Mouse (Mus musculus) MEL (cell line): ENCODE measurements around the gene Ebf4. TPM values are rescaled to one million over a fixed set of nuclear protein-coding genes. Genes with fewer than 3 reads are reported as not detected.
A peak's percentile ranks its signal among the peaks of the same experiment; 100 is the strongest.

Experiments used
- DNase-seq: peaks from one replicate; pipeline ENCODE4 v3.0.0; 2011; ENCODE audit warnings: low read depth, low spot score
- H3K27ac ChIP-seq: 2 replicates; pipeline ENCODE4 v1.5.1; 2012; ENCODE audit warnings: low read depth, mild to moderate bottlenecking, control low read depth, low read length, moderate library complexity; ENCODE audit not compliant: control insufficient read depth
- H3K27me3 ChIP-seq, 2 experiments: fragments of 150-350 bp in 1 of 2; sonication (generic) in 1 of 2; 2 replicates each; pipeline ENCODE4 v1.6.1; 2012; ENCODE audit warnings: low read length in 2 of 2, mild to moderate bottlenecking in 2 of 2, improper control_type of control experiment in 1 of 2, moderate library complexity in 1 of 2; ENCODE audit not compliant: insufficient read depth in 2 of 2, control insufficient read depth in 1 of 2
- H3K36me3 ChIP-seq, 2 experiments: 2 replicates each; pipeline ENCODE4 v1.6.1; 2012 to 2014; ENCODE audit warnings: low read length in 2 of 2, improper control_type of control experiment in 1 of 2, inconsistent platforms in 1 of 2, mild to moderate bottlenecking in 1 of 2; ENCODE audit not compliant: insufficient read depth in 2 of 2, control insufficient read depth in 1 of 2
- H3K4me1 ChIP-seq, 2 experiments: fragments of 150-350 bp in 1 of 2; sonication (generic) in 1 of 2; 2 replicates each; pipeline ENCODE4 v1.6.1; 2012; ENCODE audit warnings: low read length in 2 of 2, improper control_type of control experiment in 1 of 2, mild to moderate bottlenecking in 1 of 2; ENCODE audit not compliant: insufficient read depth in 2 of 2, control insufficient read depth in 1 of 2
- H3K4me3 ChIP-seq, 2 experiments: fragments of 150-350 bp in 1 of 2; sonication (generic) in 1 of 2; 2 replicates each; pipeline ENCODE4 v1.5.1; 2012; ENCODE audit warnings: low read depth in 2 of 2, low read length in 2 of 2, mild to moderate bottlenecking in 2 of 2, moderate library complexity in 2 of 2, control low read depth in 1 of 2, improper control_type of control experiment in 1 of 2; ENCODE audit not compliant: control insufficient read depth in 1 of 2, insufficient read depth in 1 of 2
- H3K79me2 ChIP-seq: 2 replicates; pipeline ENCODE4 v1.6.1; 2012; ENCODE audit warnings: mild to moderate bottlenecking, low read length, moderate library complexity; ENCODE audit not compliant: control insufficient read depth, poor library complexity, insufficient read depth
- H3K9ac ChIP-seq: 2 replicates; pipeline ENCODE4 v1.6.1; 2012; ENCODE audit warnings: low read depth, mild to moderate bottlenecking, control low read depth, low read length, moderate library complexity; ENCODE audit not compliant: control insufficient read depth, poor library complexity, severe bottlenecking
- H3K9me3 ChIP-seq: fragments of 150-350 bp; sonication (generic); replicated peaks from 2 replicates; pipeline ENCODE4 v1.6.1; 2012; ENCODE audit warnings: mild to moderate bottlenecking, low read length, improper control_type of control experiment, moderate library complexity; ENCODE audit not compliant: insufficient read depth
- BHLHE40 ChIP-seq: IDR thresholded peaks from 2 replicates; pipeline ENCODE4 v1.6.1; 2012; ENCODE audit warnings: low read depth, mild to moderate bottlenecking, inconsistent platforms, low read length, improper control_type of control experiment, borderline replicate concordance
- CHD2 ChIP-seq: IDR thresholded peaks from 2 replicates; pipeline ENCODE4 v1.6.1; 2011; ENCODE audit warnings: low read length, improper control_type of control experiment
- CTCF ChIP-seq, 3 experiments: IDR thresholded peaks in 2 of 3; conservative IDR thresholded peaks in 1 of 3; 2 replicates each; pipeline ENCODE4 v1.5.1; 2011 to 2012; ENCODE audit warnings: low read length in 3 of 3, low read depth in 2 of 3, mild to moderate bottlenecking in 2 of 3, improper control_type of control experiment in 1 of 3, inconsistent platforms in 1 of 3, mixed read lengths in 1 of 3, moderate library complexity in 1 of 3; ENCODE audit not compliant: control insufficient read depth in 1 of 3, insufficient read depth in 1 of 3, poor library complexity in 1 of 3, severe bottlenecking in 1 of 3
- E2F4 ChIP-seq: IDR thresholded peaks from 2 replicates; pipeline ENCODE4 v1.6.1; 2011; ENCODE audit warnings: low read depth, low read length, improper control_type of control experiment, borderline replicate concordance
- GABPA ChIP-seq: IDR thresholded peaks from 2 replicates; pipeline ENCODE4 v1.6.1; 2012; ENCODE audit warnings: low read depth, mild to moderate bottlenecking, inconsistent platforms, low read length, improper control_type of control experiment, moderate library complexity
- JUND ChIP-seq: IDR thresholded peaks from 2 replicates; pipeline ENCODE4 v1.6.1; 2011; ENCODE audit warnings: low read depth, mild to moderate bottlenecking, improper control_type of control experiment, low read length
- KAT2A ChIP-seq: conservative IDR thresholded peaks from 2 replicates; pipeline ENCODE4 v1.6.1; 2012; ENCODE audit warnings: low read depth, low read length, improper control_type of control experiment, inconsistent platforms
- MAFK ChIP-seq: IDR thresholded peaks from 2 replicates; pipeline ENCODE4 v1.6.1; 2011; ENCODE audit warnings: low read depth, mild to moderate bottlenecking, low read length, improper control_type of control experiment, borderline replicate concordance
- MAZ ChIP-seq: IDR thresholded peaks from 2 replicates; pipeline ENCODE4 v1.6.1; 2012; ENCODE audit warnings: low read depth, mild to moderate bottlenecking, inconsistent platforms, low read length, improper control_type of control experiment
- MEF2A ChIP-seq: IDR thresholded peaks from 2 replicates; pipeline ENCODE4 v1.6.1; 2014; ENCODE audit warnings: low read depth, mild to moderate bottlenecking, inconsistent platforms, low read length, improper control_type of control experiment; ENCODE audit not compliant: poor library complexity, insufficient replicate concordance, severe bottlenecking; ENCODE audit errors: extremely low read depth
- NELFE ChIP-seq: IDR thresholded peaks from 2 replicates; pipeline ENCODE4 v1.6.1; 2011; ENCODE audit warnings: low read depth, low read length, improper control_type of control experiment
- NRF1 ChIP-seq: IDR thresholded peaks from 2 replicates; pipeline ENCODE4 v1.6.1; 2014; ENCODE audit warnings: low read depth, mild to moderate bottlenecking, inconsistent platforms, low read length, improper control_type of control experiment, moderate library complexity; ENCODE audit not compliant: poor library complexity, insufficient read depth, severe bottlenecking
- POLR2A ChIP-seq, 2 experiments: IDR thresholded peaks; 2 replicates each; pipeline ENCODE4 v1.6.1; 2011 to 2012; ENCODE audit warnings: low read length in 2 of 2, mild to moderate bottlenecking in 2 of 2, control low read depth in 1 of 2, improper control_type of control experiment in 1 of 2, low read depth in 1 of 2, moderate library complexity in 1 of 2; ENCODE audit not compliant: control insufficient read depth in 1 of 2, insufficient read depth in 1 of 2, poor library complexity in 1 of 2
- POLR2AphosphoS5 ChIP-seq: IDR thresholded peaks from 2 replicates; pipeline ENCODE4 v1.6.1; 2012; ENCODE audit warnings: low read depth, borderline replicate concordance, mild to moderate bottlenecking, inconsistent platforms, low read length, moderate library complexity, mixed read lengths
- RAD21 ChIP-seq: IDR thresholded peaks from 2 replicates; pipeline ENCODE4 v1.6.1; 2011; ENCODE audit warnings: mild to moderate bottlenecking, low read depth, low read length, improper control_type of control experiment
- RCOR1 ChIP-seq: IDR thresholded peaks from 2 replicates; pipeline ENCODE4 v1.6.1; 2012; ENCODE audit warnings: low read depth, mild to moderate bottlenecking, inconsistent platforms, low read length, improper control_type of control experiment
- SIN3A ChIP-seq: IDR thresholded peaks from 2 replicates; pipeline ENCODE4 v1.6.1; 2012; ENCODE audit warnings: low read length, improper control_type of control experiment, inconsistent platforms
- SMC3 ChIP-seq: IDR thresholded peaks from 2 replicates; pipeline ENCODE4 v1.6.1; 2011; ENCODE audit warnings: low read depth, low read length, improper control_type of control experiment
- TBP ChIP-seq: IDR thresholded peaks from 2 replicates; pipeline ENCODE4 v1.8.0; 2011; ENCODE audit warnings: low read depth, low read length, improper control_type of control experiment
- TCF12 ChIP-seq: IDR thresholded peaks from 2 replicates; pipeline ENCODE4 v1.6.1; 2014; ENCODE audit warnings: low read depth, mild to moderate bottlenecking, inconsistent platforms, low read length, improper control_type of control experiment, moderate library complexity
- UBTF ChIP-seq: IDR thresholded peaks from 2 replicates; pipeline ENCODE4 v1.6.1; 2012; ENCODE audit warnings: low read depth, mild to moderate bottlenecking, inconsistent platforms, low read length, improper control_type of control experiment, moderate library complexity, borderline replicate concordance; ENCODE audit not compliant: insufficient read depth
- USF1 ChIP-seq: IDR thresholded peaks from 2 replicates; pipeline ENCODE4 v1.6.1; 2014; ENCODE audit warnings: low read depth, mild to moderate bottlenecking, inconsistent platforms, low read length, improper control_type of control experiment, moderate library complexity
- USF2 ChIP-seq, 2 experiments: IDR thresholded peaks; 2 replicates each; pipeline ENCODE4 v1.6.1; 2011 to 2012; ENCODE audit warnings: improper control_type of control experiment in 2 of 2, low read length in 2 of 2, borderline replicate concordance in 1 of 2, inconsistent platforms in 1 of 2, low read depth in 1 of 2, mild to moderate bottlenecking in 1 of 2; ENCODE audit not compliant: insufficient read depth in 1 of 2
- ZC3H11A ChIP-seq: IDR thresholded peaks from 2 replicates; pipeline ENCODE4 v1.6.1; 2012; ENCODE audit warnings: low read depth, mild to moderate bottlenecking, inconsistent platforms, low read length, improper control_type of control experiment
- ZKSCAN1 ChIP-seq: IDR thresholded peaks from 2 replicates; pipeline ENCODE4 v1.6.1; 2012; ENCODE audit warnings: low read depth, mild to moderate bottlenecking, inconsistent platforms, low read length, improper control_type of control experiment, moderate library complexity
- ZMIZ1 ChIP-seq: IDR thresholded peaks from 2 replicates; pipeline ENCODE4 v1.6.1; 2012; ENCODE audit warnings: low read depth, mild to moderate bottlenecking, inconsistent platforms, low read length, improper control_type of control experiment, moderate library complexity
- polyA plus RNA-seq, 2 experiments: library from polyadenylated mRNA; stranded (reverse) in 1 of 2; unstranded in 1 of 2; fragments of >175 nt in 1 of 2; fragments of >200 nt in 1 of 2; gene quantifications; 2 replicates each; pipeline versions ENCODE4 v1.2.1 to v1.2.4; 2012; ENCODE audit warnings: low replicate concordance in 2 of 2, low read depth in 1 of 2; ENCODE audit not compliant: insufficient read length in 2 of 2, insufficient read depth in 1 of 2, missing spikeins in 1 of 2
- total RNA-seq: library from RNA; depleted of rRNA; stranded (reverse); fragments of 300-350 nt; gene quantifications from 2 replicates; pipeline ENCODE4 v1.2.3, GENCODE M21; 2012

The Ebf4 gene
- total and polyA plus RNA-seq, 3 experiments: 0.12 to 0.72 TPM; not detected in 1

DNA sequence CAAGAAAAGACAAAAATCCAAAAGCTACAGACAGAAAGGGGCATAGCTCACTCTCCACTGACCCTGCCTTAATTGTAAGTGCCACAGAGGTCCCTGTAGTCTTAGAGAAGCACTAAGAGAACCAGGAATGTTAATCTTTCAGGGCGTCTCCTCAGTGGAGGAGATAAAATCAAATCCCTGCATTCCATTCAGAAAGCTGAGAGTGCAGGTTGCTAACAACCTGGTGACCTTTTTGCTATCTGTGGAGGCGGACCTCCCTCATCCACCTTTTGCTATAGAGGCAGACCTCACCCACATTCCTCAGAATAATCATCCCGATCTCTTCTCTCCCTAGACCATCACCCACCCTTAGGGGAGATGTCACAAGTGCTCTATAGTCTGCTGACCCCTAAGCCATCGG, 5.9 kb upstream of the Ebf4 start:
- TF ChIP-seq SIN3A: no peak
- peak; percentile 23; the same call in 1 of the 2 replicates for TF ChIP-seq RCOR1
- no peak for DNase-seq

DNA sequence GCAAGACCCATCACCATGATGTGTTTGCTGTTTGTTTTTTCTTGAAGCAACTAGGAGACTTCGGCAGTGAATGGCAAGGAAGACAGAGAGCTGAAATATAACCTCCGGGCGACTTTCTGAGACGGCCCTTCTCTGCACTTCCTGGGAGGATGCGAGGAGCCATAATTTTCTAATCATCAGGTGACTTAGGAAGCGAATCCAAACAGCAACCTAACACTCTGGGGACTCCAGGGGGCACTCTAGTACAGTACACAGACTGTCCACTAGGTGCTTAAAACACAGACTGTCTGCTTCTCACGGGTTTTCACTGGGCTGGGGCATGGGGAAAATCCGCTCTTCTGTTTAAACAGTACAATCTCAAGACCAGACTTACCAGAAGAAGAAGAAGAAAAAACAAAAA, 3.5 kb upstream of the Ebf4 start:
- Histone ChIP-seq H3K79me2 (no peaks in the 10 kb centered on the region), H3K27me3 (no peaks in the 10 kb centered on the region), H3K27ac (no peak overlapping the region), H3K36me3 (peaks cover 0 to 9% of the 10 kb centered on the region in 2 experiments; a peak in 2 of 4 replicates), H3K9me3 (no peaks in the 10 kb centered on the region), H3K9ac (no peak overlapping the region), H3K4me1 (peaks cover 6 to 17% of the 10 kb centered on the region in 2 experiments; a peak in 3 of 4 replicates), H3K4me3 (no peak overlapping the region)
- TF ChIP-seq CHD2: no peak
- TF ChIP-seq JUND: no peak
- TF ChIP-seq BHLHE40: peak; percentile 54; the same call in 1 of the 2 replicates
- TF ChIP-seq SMC3: peak; percentile 97
- no peak for TF ChIP-seq MAFK
- no peak for TF ChIP-seq TCF12
- no peak for TF ChIP-seq POLR2AphosphoS5
- TF ChIP-seq SIN3A: peak; percentile 60; the same call in 1 of the 2 replicates
- TF ChIP-seq UBTF: no peak
- TF ChIP-seq RAD21: peak; percentile 94
- TF ChIP-seq TBP: no peak
- TF ChIP-seq MAZ: 0 out of 2 replicates have a peak, but pooled peaks have one; percentile 38
- peak in 2 of 3 experiments; percentile 72 to 73; a peak in 5 of 6 replicates for TF ChIP-seq CTCF (IDR thresholded peaks at IDR 0.05 in 2 of 3, conservative IDR thresholded peaks at IDR 0.05 in 1 of 3; ENCODE audit: control insufficient read depth in 1 of 3, insufficient read depth in 1 of 3, low read depth in 2 of 3, low read length in 3 of 3, poor library complexity in 1 of 3, severe bottlenecking in 1 of 3)
- no peak for TF ChIP-seq ZKSCAN1
- no peak for TF ChIP-seq USF2 (IDR thresholded peaks at IDR 0.05; ENCODE audit: borderline replicate concordance in 1 of 2, insufficient read depth in 1 of 2, low read depth in 1 of 2, low read length in 2 of 2)
- peak; percentile 67; the same call in 1 of the 2 replicates for TF ChIP-seq USF1
- TF ChIP-seq POLR2A (IDR thresholded peaks at IDR 0.05; ENCODE audit: control insufficient read depth in 1 of 2, insufficient read depth in 1 of 2, low read depth in 1 of 2, low read length in 2 of 2, poor library complexity in 1 of 2): no peak
- no peak for TF ChIP-seq GABPA
- peak; percentile 91 for TF ChIP-seq ZC3H11A
- no peak for TF ChIP-seq NRF1
- no peak for TF ChIP-seq MEF2A
- no peak for TF ChIP-seq ZMIZ1
- TF ChIP-seq KAT2A: no peak
- TF ChIP-seq NELFE: no peak
- TF ChIP-seq E2F4: no peak
- DNase-seq: peak; percentile 82

More for the DNA sequence above, 5.9 kb upstream of the Ebf4 start:
- Histone ChIP-seq H3K36me3 (peaks cover 0 to 8% of the 10 kb centered on the region in 2 experiments; a peak in 2 of 4 replicates), H3K4me3 (no peak overlapping the region), H3K4me1 (peaks cover under 1 to 11% of the 10 kb centered on the region in 2 experiments; a peak in 3 of 4 replicates), H3K27ac (no peak overlapping the region), H3K79me2 (peaks cover 4% of the 10 kb centered on the region), H3K27me3 (no peaks in the 10 kb centered on the region), H3K9ac (no peak overlapping the region), H3K9me3 (no peaks in the 10 kb centered on the region)
